ENCODE assay signal across 18 mouse cellular contexts in genomic region chr11:71770479-71770878, GRCm38 (mm10). TPM values are rescaled to one million over a fixed set of nuclear protein-coding genes. Genes with fewer than 3 reads are reported as not detected.
A peak's percentile ranks its signal among the peaks of the same experiment; 100 is the strongest.
DNase-seq lines count a peak whose midpoint lies in the region; TF ChIP-seq lines count a peak whose summit lies in the region.
"Had no signal": no experiment of that assay in that cellular context is flagged by ENCODE, and none has a peak within 500 bp of the region (broad histone marks: within the 10 kb centered on the region; RNA-seq: fewer than 3 reads in every experiment).

No protein-coding gene starts in this region.

- intact Hi-C loops in left cerebral cortex, adult 2 months (cut with DNase I) = loop anchor here (2.0 to 5.0 kb wide), 2 partner anchors 20 to 177 kb away; no protein-coding TSS in a partner anchor

- DNase-seq in gastrocnemius, postnatal 10 days = peak; percentile 30
- DNase-seq in gastrocnemius, adult 18-20 months (ENCODE audit: low spot score) = no peak
- peak in 1 of 2 experiments; percentile 25 for DNase-seq in left cerebral cortex, adult 2 months (ENCODE audit: extremely low spot score in 1 of 2, low spot score in 2 of 2)
- no peak for DNase-seq in left cerebral cortex, adult 18-20 months (ENCODE audit: low spot score in 2 of 2)
- DNase-seq in right cerebral cortex, adult 18-20 months = peak; percentile 69
- DNase-seq in right cerebral cortex, postnatal 25 days = no peak
- DNase-seq in urinary bladder, postnatal 14 days (ENCODE audit: low spot score) = no peak
- DNase-seq: adrenal gland, postnatal 14 days; heart, adult 18-20 months; kidney, postnatal 4 days; liver, embryonic 13.5 days; retina, postnatal 1 day had no signal

- H3K4me3 ChIP-seq in left cerebral cortex, adult 2 months = no peak overlapping the region
- H3K4me3 ChIP-seq: embryonic facial prominence, embryonic 12.5 days; heart, embryonic 15.5 days; limb, embryonic 12.5 days; liver, embryonic 13.5 days had no signal

- H3K27ac ChIP-seq in left cerebral cortex, adult 2 months = peak overlapping the region; percentile 58
- H3K27ac ChIP-seq: embryonic facial prominence, embryonic 12.5 days; heart, embryonic 15.5 days; limb, embryonic 12.5 days; liver, embryonic 13.5 days had no signal

- TF ChIP-seq CTCF in left cerebral cortex, adult 2 months (IDR thresholded peaks at IDR 0.05) = no peak

RNA-seq across cellular contexts. Expression of gene Wscd1, which starts 20.8 kb away (rescaled TPM):
- total RNA-seq in gastrocnemius, postnatal 10 days (2021) = 10 to 100 TPM in 1 of 2 experiments, 1 to 10 TPM in 1; 9.6 to 10.2 TPM
- 1 to 10 TPM; 1.1 to 2.1 TPM for total RNA-seq in gastrocnemius, adult 18-20 months (2021)
- total RNA-seq in left cerebral cortex, adult 2 months (2021) = 10 to 100 TPM; 53.9 to 60.1 TPM
- 10 to 100 TPM; 56.4 to 63.6 TPM for total RNA-seq in left cerebral cortex, adult 18-20 months (2021)
- total RNA-seq: common myeloid progenitor, adult 5-6 weeks; hematopoietic stem cell, adult 5-6 weeks; megakaryocyte progenitor cell, adult 5-6 weeks had no signal

Comparison
In these comparisons a context has a peak if more than half of its experiments do, and no peak if none do; other contexts are left out.
1. DNase-seq: peak in gastrocnemius, postnatal 10 days (single experiment) and right cerebral cortex, adult 18-20 months (single experiment); none in gastrocnemius, adult 18-20 months (single experiment), left cerebral cortex, adult 18-20 months (0 of 2), right cerebral cortex, postnatal 25 days (single experiment) and urinary bladder, postnatal 14 days (single experiment).
2. RNA of gene Wscd1, which starts 20.8 kb away (total RNA-seq): 56.4 to 63.6 TPM in left cerebral cortex, adult 18-20 months and 53.9 to 60.1 TPM in left cerebral cortex, adult 2 months; 9.6 to 10.2 TPM in gastrocnemius, postnatal 10 days and 1.1 to 2.1 TPM in gastrocnemius, adult 18-20 months; every median in the first group is over 4 times any median in the second.